Mouse (Mus musculus): ENCODE measurements around the gene Hoxa2.

DNA sequence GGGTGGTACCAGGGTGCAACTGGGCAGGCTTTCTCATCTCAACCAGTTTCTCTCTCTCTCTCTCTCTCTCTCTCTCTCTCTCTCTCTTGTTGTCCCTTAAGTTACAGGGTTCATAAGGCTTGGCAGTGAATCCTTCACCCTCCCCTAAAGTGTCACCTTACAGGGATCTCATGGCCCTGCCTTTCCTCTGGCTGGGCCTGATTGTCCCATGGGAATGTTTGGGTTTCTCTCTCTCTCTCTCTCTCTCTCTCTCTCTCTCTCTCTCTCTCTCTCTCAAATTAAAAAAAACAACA, 43.0 kb upstream of the Hoxa2 start:
- TF ChIP-seq POLR2A (IDR thresholded peaks at IDR 0.05; ENCODE audit: borderline replicate concordance, low read depth, low read length) = no peak
- TF ChIP-seq CTCF (IDR thresholded peaks at IDR 0.05; ENCODE audit: low read depth, low read length) = no peak

Measured in bone marrow macrophage, adult 2 months (primary cell).